Mouse (Mus musculus) thymus, adult 18-20 months (tissue): ENCODE results near the gene Srr.

ENCODE experiments used
- DNase-seq, 2 experiments: peaks; one replicate each; pipeline ENCODE4 v3.0.0; 2022; ENCODE audit warnings: mixed read lengths in 2 of 2

Srr gene

DNA sequence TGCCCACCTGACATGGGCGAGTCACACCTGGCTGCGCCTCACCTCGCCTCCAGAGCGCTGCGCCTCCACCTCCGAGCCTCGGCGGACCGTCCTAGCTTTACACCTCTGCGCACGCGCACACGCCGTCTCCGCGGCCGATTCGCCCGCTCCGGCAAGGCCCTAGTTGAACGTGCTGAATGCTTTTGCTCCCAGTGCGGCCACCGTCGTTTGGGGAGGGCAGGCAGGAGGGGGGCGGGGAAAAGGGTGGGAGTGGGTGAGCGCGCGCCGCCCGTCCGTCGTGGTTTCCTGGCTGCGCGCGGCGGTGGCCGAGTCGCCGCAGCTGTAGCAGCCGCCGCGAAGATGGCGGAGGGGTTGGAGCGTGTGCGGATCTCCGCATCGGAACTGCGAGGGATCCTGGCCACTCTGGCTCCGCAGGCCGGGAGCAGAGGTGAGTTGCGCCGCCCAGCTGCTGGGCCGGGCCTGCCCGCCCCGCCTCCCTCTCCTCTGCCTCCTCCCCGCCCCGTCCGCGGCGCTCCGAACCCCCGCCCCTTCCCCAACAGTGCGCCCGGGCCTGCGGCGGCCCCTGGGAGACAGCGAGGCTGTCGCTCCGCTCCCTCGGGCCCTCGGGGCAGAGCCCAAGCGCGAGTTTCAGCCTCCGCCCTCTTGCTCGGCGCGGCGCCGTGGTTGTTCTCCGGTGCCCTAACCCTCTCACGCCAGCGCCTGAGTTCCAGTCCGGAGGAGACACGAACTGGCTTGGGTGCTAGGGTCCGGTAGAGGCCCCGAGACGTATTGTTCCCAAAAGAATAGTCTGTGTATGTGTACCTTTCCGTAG lies at the start of gene Srr, which contains the start of gene Smg6:
Gene Srr (minus strand): TSS at position 372 of the 811 bp plus-strand sequence.
Gene Smg6 (plus strand): TSS at position 247 of the 811 bp plus-strand sequence.
- DNase-seq: peak; percentile 89 to 92

DNA sequence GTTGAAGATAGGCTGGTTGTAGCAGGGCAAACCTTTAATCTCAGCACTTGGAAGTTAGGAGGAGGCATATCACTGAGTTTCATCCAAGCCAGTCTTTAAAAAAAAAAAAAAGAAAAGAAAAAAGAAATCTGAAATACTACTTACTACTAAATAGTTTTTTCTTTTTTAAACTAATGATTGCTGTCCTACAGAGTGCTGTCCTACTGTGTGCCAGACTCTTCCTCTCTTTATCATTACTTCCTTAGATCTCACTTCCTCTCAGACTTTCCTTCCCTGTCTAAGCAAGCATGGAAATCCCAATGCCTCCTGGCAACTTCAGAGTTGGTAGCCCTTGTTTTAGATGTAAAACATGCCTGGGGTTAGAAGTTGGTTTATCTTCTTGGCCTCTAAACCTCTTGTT lies 48.9 kb upstream of the Srr start:
- DNase-seq: no peak

DNA sequence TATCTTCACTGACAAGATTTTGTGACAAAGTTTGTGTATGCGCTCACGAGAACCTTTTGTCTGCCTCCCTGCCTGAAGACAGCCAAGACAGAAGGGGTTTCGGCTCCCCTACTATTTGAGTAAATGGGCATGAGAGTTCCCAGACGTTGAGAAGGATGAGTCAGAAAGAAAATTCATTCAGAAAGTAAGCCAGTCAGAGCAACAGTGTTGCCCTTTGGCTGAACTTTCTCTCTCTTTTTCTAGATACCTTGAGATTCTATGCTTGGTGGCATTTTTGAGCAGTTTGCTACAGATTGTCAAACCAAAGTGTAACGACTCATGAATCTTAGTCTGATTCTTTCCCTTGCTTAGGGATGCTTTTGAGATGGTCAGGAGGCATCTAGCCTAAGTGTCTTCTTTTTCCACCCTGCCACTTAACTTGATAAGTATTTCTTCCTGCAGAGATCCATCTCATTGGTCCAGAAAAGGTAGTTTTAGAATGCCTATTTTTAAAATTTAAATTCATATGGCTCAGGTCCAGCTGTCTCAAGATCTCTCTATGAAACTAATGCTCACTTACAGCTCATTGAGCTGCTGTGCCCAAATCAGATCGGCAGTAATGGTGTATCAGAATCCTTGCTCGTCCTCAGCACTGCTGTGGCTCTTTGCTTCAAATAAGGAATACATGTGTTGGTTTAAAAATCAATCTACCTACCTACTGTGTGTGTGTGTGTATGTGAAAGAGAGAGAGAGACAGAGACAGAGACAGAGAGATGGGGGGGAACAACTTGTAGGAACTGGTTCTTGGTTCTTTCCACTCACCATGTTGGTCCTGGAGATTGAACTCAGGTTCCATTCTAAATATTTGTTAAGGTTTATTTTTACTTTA lies 47.8 kb upstream of the Srr start:
- DNase-seq: no peak

DNA sequence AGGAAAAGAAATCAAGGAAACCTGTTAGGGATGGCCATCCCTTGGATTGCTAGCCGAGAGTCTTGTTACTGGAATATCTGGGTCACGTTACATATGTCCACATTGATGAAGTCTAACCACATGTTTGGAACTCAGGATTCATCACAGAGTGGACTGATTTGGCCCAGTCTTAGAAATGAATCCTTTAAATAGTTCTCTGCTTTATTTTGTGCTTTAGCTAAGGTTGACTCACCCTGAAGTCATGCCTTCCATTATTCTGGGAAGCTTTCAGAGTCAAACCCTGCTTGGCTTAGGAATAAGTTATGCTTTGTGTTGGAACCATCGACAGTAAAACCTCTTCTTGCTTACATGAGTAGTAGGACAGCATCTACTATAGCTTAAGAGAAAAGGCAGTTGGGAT lies 39.8 kb upstream of the Srr start:
- no peak for DNase-seq

DNA sequence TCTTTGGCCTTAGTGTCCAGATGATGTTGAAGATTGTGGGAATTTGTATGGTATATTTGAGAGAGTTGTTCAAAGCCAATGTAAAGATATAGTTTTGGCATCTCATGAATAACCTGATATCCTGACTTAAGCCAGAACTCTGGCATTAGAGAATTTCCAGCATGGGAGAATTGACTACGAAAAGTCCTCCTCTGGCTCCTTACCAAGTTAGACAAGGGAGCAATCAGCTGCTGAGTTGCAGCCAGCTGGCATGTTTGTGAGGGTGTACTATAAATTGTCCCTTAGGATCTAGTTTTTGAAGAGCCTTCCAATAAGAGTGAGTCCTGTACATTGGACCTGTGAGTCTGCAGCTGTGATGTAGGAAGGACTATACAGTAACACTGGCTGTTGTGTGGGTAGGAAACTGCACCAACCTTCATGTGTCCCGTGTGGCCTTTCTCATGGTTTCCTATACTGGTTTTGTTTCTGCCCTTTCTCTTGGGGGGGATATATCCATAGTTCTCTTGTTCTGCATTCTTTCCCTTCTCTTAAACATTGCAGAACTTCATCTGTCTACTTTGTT lies 37.2 kb upstream of the Srr start:
- DNase-seq: no peak

DNA sequence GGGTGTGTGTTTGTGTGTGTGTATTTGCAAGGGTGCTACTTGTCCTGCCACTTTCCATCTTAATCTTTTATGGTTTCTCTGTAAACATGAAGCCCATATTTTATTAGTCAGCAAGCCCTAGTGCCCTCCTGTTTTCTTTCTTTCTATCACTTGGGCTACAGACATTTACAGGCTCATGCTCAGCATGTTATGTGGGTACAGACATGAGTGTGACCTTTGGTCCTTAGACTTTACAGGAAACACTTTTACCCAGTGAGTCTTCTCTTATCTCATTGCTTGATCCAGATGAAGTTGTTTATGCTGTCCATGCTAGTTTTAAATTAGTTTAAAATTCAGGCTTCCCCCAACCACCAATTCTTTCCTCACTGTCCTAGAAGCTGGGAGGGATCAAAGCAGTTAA lies 36.2 kb upstream of the Srr start:
- no peak for DNase-seq

DNA sequence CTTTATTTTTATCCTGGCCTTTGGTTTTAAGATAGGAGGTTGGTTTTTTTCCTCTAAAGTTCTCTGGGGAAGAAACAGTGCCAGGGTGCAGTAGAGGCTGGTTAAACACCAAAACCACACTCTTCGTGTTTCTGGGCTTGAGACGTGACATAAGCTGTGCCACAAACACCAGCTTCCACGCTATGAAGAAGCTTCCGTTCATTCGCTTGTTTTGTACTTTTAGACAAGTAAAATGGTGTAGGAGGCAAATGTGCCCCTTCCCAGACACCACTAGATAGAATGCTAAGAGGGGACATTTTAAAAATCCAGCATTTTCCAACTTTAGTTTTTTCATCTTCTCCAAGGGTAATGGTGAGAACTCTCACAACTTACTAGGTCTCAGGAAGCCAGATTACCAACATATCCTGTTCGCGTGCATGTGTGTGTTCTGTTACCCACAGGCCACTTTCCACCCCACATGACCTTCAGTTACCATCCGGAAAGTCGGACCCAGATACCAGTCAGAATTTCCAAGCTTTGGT lies 34.3 kb upstream of the Srr start:
- DNase-seq: no peak

DNA sequence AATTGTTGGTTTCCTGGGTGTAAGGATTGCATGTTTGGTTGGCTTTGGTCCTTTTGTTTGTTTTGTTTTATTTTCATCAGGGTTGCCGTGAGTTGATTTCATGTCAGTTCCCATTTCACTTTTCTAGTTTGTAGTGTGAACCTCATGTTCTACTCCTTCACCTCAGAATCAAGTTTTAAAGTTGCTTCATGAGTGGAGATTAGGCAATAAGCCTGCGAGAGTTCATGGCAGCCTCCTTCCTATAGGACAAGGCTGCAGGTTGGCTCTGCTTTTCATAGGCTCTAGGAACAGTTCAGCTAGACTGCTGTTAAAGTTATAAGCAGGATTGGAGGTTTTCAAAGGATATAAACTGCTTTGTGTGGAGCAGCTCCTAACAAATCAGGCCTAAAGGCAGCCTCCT lies 33.8 kb upstream of the Srr start:
- DNase-seq: no peak

DNA sequence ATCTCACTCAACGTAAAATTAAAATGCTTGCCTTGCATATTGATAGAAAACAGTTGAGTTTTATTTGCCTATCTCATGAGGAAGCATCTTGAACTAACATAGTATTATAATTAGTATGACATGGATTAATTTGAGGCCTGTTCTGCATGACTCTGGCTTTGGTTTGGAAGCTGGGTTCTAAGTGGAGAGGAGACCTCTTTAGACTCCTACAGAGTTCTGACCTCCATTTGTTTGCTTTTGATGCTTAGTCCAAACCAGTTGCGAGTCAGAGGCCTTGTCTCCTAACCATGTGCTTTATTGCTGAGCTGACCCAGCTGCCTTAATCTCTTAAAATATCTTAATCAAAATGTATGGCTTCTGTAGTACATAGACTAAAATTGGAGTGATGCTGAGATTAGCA lies 31.9 kb upstream of the Srr start:
- no peak for DNase-seq

DNA sequence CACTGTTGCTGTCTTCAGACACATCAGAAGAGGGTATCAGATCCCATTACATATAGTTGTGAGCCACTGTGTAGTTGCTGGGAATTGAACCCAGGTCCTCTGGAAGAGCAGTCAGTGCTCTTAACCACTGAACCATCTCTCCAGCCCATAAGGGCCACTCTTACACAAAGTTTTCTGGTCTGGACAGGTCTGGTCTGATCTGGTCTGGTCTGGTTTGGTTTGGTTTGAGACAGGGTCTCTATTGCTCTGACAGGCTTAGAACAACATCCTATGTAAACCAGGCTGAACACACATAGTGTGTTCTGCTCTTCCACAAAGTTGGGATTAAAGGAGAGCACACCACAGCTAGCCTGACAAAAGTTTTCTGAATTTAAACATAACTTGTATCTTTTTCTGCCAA lies 30.3 kb upstream of the Srr start:
- DNase-seq: no peak

DNA sequence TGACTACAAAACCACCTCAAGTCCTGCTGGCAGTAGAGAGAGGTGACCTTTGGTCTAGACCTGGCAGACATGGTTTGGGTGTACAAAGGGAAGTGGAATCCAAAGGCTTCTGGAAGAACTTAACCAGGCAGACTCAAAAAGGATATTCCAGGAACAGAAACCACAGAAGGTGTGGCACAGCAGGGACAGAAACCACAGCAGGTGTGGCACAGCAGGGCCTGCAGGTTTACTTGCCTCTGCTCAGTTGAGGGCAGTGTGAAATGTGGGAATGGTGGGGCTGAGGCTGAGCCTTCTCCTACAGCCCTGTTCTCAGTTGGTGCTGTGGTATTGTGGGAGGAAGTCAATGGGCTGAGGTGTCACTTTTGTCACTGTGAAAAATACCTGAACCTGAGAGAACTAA lies 29.2 kb upstream of the Srr start:
- no peak for DNase-seq

DNA sequence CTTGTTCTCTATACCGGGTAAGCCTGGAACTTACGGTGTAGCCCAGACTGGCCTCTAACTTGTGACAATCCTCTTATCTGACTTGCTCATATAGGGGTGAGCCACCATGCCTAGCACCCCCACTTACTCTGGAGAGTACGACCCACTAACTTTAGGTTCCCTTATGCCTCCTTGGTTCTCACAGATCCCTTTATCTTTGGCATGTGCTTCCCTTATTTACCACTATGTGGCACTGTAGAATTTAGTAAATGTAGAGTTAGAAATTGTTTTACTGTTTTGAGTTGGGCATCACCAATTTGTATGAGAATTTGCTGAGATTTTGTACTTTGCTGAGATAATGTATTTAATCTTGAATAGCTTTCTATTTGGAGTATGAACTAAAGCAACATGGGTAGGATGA lies 20.6 kb upstream of the Srr start:
- no peak for DNase-seq

DNA sequence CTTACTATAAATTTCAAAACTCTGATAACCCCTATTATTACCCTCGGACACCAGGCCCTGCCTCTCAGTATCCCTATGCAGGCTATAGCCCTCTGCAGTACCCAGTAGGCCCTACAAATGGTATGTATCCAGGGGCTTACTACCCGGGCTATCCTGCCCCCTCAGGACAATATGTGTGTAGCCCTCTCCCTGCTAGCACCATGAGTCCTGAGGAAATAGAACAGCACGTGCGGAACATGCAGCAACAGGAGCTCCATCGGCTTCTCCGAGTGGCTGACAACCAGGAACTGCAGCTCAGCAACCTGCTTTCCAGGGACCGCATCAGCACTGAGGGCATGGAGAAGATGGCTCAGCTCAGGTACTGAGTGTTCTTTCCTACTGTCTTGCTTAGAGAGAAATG lies 4.6 kb upstream of the Srr start:
- no peak for DNase-seq

DNA sequence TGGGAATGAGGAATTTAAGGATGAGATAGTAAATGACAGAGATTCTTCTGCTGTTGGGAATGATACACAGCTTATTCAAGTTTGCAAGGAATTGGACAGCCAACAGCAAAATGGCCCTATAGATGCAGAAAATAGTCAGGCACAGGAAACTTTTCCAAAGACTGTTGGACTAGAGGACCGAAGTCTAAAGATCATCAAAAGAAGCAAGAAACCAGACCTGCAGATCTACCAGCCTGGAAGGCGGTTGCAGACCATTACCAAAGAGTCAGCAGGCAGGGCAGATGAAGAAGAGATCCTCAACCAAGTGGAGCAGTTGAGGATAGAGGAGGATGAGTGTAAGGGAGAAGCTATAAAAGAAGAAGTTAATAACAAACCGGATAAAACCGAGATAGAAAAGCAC lies 3.4 kb upstream of the Srr start:
- DNase-seq: no peak

DNA sequence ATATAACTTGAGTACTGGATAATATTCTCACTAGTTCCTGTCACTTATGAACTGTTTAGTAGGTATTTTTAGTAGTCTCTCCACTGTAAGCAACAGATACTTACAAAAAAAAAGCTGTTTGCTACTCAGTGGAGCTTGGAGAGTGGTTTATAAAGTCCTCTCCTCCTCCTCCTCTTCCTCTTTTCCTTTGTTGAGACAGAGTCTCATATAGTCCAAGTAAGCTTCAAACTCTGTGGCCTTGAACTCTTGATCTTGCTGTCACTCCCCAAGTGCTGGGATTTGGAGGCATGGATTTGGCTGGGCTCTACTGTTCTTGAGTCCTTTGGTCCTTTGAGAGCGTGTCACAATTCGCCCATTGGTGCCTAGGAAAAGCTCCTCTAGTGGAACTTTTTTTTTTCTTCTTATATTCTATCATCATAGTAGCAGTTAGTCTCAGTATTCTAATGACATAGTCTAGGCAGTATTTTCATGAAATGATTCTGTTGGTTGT lies 1.5 kb upstream of the Srr start:
- no peak for DNase-seq

DNA sequence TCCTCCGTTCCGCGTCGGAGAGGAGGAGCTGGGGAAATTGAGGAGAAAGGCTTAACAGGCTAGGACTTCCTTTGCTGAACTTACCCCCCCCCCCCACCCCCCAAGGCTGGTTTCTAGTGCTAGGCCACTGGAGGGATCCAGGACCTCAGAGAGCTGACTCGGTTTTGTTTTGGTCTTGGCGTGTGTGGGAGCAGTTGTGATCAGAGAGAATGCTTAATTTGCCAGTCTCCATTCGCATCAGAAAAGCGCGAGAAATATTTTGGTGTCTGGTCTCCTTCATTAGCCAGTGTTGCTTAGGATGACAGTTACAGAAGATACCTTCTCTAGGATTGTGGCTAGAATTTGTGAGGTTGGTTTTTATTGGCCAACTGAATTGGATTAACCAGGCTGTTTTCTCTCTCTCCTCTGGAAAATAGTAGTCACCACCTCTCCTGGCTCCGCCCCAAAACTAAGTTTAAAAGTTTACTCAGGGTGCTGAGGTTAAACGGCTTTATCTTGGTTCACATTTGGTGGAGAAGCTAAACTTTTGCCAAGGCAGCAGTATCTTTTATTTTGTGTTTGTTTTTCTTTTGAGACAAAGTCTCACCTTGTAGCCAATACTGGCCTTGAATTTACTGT lies 749 bp upstream of the Srr start:
- peak in 1 of 2 experiments; percentile 11 for DNase-seq

DNA sequence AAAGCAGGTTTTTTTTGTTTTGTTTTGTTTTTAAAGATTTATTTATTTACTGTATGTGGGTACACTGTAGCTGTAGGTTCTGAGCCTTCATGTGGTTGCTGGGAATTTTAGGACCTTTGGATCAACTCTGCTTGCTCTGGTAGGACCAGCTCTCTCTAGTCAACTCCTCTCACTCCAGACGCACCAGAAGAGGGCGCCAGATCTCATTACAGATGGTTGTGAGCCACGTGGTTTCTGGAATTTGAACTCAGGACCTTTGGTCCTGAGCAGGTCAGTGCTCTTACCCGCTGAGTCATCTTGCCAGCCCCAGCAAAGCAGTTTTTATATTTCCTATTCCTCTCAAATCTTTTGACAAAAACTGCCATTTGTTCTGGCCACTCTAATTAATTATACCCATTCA lies 1.6 kb downstream of the Srr start:
- peak in 1 of 2 experiments; percentile 19 for DNase-seq

DNA sequence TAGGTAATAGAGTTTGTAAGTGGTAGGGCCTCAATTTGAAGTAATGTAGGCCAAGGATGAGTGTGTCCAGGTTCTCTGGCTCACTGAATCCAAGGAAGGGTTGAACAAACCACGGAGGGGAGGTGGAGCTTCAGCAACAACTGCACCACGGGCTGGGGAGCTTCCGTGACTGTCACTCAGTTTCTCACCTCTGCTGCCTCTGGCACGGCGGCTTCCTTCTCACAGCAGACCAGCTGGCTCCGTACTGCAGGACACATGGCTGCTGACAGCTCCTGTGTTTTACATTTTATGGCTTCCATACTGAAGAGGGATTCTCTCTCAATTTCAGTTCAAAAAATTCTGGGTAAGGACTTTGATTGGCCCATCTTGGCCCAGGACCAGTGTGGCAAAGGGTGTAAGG lies 6.5 kb downstream of the Srr start:
- DNase-seq: no peak

DNA sequence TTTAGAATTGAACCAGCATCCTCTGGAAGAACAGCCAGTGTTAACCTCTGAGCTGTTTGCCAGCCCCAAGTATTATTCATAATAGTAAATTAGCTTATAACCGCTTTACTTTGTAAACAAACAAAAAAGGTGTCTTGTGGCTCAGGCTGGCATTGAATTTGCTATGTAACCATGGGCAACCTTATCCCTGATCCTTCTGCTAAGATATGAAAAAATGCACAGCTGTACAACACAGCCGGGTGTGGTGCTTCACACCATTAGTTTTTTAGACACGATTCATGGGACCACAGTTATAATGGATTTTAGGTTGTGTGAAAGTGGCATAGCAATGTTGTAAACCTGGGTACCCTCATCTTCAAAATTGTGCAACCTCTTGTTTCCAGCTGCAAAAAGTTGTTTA lies 13.3 kb downstream of the Srr start:
- no peak for DNase-seq

DNA sequence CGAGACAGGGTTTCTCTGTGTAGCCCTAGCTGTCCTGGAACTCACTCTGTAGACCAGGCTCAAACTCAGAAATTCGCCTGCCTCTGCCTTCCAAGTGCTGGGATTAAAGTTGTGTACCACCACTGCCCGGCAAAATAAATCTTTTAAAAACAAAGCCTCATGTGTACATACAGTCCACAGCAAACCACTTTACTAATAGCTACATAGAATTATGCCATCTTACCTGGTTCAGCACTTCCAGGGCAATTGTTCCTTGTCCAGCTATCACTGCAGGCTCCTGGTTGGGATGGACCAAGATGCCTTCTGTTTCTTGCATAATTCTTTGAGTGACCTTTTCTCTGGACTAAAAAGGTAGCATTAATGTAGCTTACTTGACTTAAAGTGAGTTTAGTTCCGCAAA lies 15.8 kb downstream of the Srr start:
- no peak for DNase-seq

DNA sequence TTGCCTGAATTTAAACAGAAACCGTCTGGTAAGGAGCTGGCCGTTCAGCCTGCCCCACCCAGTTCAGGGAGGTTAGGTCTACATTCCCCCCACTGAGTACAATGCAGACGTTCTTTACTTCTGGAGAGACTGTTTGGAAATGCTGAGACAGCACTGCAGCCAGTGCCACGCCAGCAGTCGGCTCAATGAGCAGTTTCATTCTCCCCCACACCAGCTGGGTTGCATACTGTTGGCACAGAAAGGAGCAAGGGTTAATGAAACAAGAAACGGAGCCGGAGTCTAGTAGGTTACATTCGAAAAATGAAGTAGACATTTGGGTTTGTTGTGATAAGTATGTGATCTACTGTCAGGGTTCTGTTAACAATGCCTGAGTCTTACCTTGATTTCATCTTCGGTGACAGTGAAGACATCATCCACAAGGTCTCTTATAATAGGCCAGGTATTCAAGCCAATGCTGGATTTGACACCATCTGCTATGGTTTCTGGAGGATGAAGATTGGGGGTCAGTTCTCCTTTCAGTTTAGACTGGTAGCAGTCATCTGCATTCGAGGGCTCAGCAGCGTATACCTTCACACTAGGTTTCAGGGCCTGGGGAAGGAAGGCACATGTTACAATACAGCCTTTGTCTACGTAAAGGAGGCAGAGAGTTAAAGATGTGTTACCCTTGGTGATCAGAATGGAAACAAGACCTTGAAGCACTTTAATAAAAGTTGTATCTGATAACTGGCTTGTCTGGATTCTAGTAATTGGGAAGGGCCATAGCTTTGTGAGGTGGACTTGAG lies 16.9 kb downstream of the Srr start:
- DNase-seq: no peak

DNA sequence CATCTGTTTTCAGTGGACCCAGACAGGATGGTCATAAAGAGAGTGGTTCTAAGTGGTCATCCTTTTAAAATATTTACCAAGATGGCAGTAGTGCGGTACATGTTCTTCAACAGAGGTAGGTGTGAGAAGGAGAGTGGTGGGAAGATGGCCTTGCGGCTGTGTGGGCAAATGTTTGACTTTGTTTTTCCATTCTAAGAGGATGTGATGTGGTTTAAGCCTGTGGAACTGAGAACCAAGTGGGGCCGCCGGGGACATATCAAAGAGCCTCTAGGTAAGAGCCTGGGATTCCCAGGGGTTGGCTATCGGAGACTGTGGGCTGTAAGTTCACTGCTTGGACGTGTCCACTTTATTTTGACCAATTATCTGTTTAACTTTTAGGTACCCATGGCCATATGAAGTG lies 17.9 kb downstream of the Srr start:
- no peak for DNase-seq
